Mouse (Mus musculus): ENCODE results near the gene Slc25a33.
"Not testable (repeated sequence)": the region's sequence is repeated elsewhere in the genome, so short reads cannot be mapped to it uniquely, and the experiment has no call there.

Slc25a33 gene

DNA sequence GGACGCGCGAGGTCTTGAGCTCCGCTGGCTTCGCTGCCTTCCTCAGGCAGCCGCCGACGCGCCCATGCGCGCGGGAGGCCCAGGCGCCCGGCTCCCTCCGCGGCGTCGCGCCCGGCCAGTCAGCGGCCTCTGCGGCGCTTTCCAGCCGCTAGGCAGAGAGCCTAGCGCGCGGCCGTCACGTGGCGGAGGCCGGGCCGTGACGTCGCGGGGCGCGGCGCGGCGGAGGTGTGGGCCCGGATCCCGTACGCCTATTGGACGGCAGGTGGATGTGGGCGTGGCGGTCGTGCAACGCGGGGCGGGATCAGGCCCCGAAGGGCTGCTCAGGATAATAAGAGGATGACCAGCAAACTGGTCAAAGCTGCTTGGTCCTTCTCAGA lies at the start of gene Slc25a33:
Gene Slc25a33 (minus strand): TSS at position 184 of the 377 bp plus-strand sequence.
- DNase-seq (ENCODE audit: low spot score), result peak; percentile 96

GRCm38 (mm10) chr4:149822586-149823196 lies 48.6 kb upstream of the Slc25a33 start:
- no peak for DNase-seq (ENCODE audit: low spot score)

DNA sequence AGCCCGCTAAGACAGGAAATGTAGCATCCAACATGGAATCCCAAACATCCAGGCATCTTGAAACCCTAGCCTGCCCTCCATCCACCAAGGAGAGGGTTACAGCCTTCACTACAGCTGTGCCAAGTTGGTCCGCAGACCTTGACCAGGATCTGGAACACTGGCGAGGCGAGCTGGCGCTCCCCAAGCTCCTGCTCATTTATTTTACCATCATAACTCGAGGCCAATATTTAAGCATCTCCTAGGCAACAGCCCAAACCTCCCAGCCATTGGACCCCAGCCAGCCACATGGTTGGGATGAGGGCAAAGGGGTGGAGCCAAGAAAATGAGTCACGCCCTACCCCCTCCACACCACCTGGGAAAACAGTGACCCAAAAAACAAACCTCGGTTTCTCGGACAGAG lies 48.0 kb upstream of the Slc25a33 start:
- DNase-seq (ENCODE audit: low spot score), result no peak

DNA sequence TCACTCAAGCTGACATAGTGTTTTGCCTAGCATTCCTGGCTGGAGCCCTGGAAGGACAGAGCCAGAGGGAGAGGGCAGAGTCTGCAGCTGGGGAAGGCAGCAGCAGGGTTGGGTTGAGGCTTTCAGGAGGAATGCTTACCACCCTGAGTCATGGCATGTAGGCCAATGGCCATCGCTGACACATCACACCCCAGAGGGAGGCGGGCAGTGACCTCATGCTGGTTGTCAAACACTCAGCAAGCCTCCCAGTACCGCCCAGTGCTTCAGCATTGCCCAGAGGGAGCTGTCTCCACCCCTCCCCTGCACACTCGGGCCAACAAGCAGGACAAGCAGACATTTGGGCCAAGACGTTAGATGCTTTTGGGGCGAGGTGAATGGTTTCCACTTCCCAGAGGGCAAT lies 46.5 kb upstream of the Slc25a33 start:
- no peak for DNase-seq (ENCODE audit: low spot score)

GRCm38 (mm10) chr4:149819195-149819594 lies 45.1 kb upstream of the Slc25a33 start:
- no peak for DNase-seq (ENCODE audit: low spot score)

DNA sequence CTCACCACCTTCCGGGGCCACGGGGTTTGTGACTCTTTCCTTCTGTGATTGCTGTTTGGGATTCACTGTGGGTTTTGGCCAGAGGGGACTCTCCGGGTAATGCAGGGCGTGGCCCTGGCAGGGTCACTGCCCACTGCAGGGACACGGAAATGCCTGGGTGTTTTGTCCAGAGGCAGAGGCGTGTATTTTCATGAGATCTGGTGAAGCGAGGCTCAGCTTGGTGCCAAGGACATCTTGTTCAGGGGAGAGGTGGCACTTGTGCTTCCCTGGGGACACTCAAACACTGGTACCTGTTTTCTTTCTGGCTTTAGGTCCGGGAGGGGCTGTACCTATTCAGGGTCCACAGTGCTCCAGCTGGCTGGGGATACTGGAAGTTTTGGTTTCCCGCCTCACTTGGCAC lies 42.5 kb upstream of the Slc25a33 start:
- no peak for DNase-seq (ENCODE audit: low spot score)

- DNase-seq (ENCODE audit: low spot score), result no peak
Measured at GRCm38 (mm10) chr4:149815586-149815985, 41.5 kb upstream of the Slc25a33 start.

- DNase-seq (ENCODE audit: low spot score), result peak; percentile 38
Measured at GRCm38 (mm10) chr4:149813409-149814184, 39.5 kb upstream of the Slc25a33 start.

GRCm38 (mm10) chr4:149810372-149810771 lies 36.3 kb upstream of the Slc25a33 start:
- not testable (repeated sequence) for DNase-seq (ENCODE audit: low spot score)

- no peak for DNase-seq (ENCODE audit: low spot score)
Measured at GRCm38 (mm10) chr4:149808584-149809227, 34.6 kb upstream of the Slc25a33 start.

- no peak for DNase-seq (ENCODE audit: low spot score)
Measured at GRCm38 (mm10) chr4:149808060-149808567, 34.0 kb upstream of the Slc25a33 start.

- peak; percentile 98 for DNase-seq (ENCODE audit: low spot score)
Measured at GRCm38 (mm10) chr4:149806699-149807381, 32.8 kb upstream of the Slc25a33 start.

GRCm38 (mm10) chr4:149802269-149802668 lies 28.2 kb upstream of the Slc25a33 start:
- peak; percentile 18 for DNase-seq (ENCODE audit: low spot score)

- DNase-seq (ENCODE audit: low spot score), result no peak
Measured at GRCm38 (mm10) chr4:149800576-149800975, 26.5 kb upstream of the Slc25a33 start.

- no peak for DNase-seq (ENCODE audit: low spot score)
Measured at GRCm38 (mm10) chr4:149800172-149800464, 26.0 kb upstream of the Slc25a33 start.

DNA sequence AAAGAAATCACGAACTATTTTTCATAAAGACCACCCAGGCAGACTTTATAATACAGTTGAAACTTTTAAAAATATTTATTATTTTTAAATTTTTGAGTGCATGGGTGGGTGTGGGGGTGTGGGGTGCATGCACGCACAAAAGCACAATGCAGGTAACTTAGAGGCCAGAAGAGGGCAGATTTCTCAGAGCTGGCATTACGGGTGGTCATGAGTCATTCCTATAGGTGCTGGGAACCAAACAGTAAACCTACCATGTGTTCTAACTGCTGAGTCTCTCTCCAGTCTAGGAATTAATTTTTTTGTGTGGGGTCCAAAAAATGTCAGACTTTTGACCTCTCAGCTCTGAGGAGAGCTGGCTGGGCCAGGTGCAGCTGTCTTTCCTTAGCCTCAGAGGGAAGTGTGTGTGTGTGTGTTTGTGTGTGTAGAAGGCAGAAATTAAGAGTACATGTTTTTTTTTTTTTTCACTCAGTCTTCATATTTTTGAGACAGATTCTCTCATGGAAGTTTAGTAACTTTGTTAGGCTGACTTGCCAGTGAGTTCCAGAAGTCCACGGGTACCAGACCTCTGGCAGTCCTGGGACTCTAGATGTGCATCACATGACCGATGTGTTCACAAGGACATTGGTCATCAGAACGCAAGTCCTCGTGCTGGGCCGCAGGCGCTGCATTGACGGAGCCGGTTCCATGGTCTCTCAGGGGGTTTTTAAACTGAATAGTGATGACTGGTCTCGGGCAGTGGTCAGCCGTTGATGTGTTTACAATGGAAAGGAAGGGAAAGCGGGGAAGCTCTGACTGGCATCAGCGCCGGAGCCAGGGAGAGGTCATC lies 25.5 kb upstream of the Slc25a33 start:
- no peak for DNase-seq (ENCODE audit: low spot score)

DNA sequence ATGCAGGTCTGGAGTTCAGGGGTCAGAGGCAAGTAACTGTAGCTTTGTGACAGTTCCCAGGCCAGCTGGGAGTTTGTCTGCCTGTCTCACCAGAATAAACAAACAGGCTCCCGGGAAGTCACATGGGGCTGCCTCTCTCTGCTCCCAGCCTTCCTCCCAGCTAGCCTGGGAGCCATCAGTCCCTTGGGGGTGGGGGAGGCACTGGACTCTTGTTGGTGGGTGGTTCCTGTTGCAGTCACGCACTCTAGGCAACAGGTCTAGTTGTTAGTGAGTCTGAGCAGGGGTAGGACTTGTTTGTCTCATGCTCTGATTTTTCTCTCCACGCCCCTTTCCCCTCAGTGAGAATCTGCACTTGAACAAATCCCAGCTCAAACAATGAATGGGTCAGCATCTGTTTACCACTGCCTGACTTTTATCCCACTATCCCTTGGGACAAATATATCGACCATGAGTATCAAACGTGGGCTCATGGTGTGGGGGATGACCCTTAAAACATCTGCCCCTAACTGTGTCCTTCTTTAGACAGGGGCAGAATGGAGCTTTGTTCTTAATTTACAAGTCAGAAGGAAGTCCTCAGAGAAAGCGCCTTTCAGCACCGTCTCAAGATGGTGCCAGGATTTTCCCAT lies 24.7 kb upstream of the Slc25a33 start:
- peak; percentile 34 for DNase-seq (ENCODE audit: low spot score)

GRCm38 (mm10) chr4:149798116-149798515 lies 24.0 kb upstream of the Slc25a33 start:
- no peak for DNase-seq (ENCODE audit: low spot score)

- DNase-seq (ENCODE audit: low spot score), result no peak
Measured at GRCm38 (mm10) chr4:149797220-149797610, 23.1 kb upstream of the Slc25a33 start.

GRCm38 (mm10) chr4:149796567-149797219 lies 22.6 kb upstream of the Slc25a33 start:
- DNase-seq (ENCODE audit: low spot score), result no peak
